Mouse (Mus musculus) spleen, postnatal 4 days (tissue): Measurements from ENCODE around the gene C7.
"Not testable (repeated sequence)": the region's sequence is repeated elsewhere in the genome, so short reads cannot be mapped to it uniquely, and the experiment has no call there.

Experiments
- DNase-seq, 2 experiments: peaks; one replicate each; pipeline ENCODE4 v3.0.0; 2022; ENCODE audit warnings: low spot score in 2 of 2

C7 gene

DNA sequence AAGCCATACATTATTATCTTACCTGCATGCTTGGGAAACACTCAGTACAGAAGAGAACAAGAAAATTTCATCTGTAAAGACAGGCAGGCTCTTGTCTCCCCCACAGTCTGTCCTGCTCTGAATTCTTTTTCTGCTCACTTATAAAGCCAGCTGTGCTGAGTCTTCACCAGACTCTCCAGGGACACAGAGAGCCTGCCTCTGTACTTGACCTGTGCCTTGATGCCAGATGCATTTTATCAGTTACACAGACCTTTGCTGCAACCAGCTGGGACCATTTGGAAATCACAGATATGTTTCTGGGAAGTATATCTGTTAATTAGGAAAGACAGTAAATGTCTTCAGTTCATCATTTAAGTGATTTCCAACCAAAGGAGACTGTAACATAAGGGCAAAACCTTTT lies at the start of gene C7:
C7 (minus strand) TSS at position 106 of the 400 bp plus-strand sequence.
- DNase-seq: no peak

DNA sequence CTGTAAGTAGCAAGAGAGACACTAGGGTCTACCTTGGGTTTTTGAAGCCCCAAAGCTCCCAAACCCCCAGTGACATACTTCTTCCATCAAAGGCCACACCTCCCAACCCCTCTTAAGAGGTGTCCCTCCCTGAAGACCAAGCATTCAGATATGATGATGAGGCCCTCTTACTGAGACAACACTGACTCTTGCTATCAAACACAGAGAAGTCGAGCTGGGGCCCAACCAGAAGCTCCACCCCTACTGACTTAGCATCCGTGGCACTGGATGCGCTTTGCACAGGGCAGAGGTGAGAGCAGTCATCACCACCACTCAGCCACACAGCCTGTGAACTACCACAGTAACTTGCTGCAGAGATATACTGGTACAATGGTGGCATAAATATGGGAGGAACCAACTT lies 49.1 kb upstream of the C7 start:
- DNase-seq: no peak

DNA sequence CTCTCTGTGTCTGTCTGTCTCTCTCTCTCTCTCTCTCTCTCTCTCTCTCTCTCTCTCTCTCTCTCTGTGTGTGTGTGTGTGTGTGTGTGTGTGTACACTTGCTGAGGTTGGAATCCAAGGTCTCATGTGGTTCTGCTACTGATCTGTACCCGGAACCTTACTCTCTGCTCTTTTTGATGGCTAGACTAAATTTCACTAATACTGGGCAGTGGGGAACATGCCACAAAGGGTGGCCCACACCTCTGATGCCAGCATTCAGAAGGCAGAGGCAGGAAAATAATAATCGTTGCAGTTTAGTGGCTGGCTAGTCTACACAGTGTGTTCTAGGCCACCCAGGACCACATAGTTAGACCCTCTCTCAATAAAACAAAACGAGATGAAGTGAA lies 45.1 kb upstream of the C7 start:
- no peak for DNase-seq

DNA sequence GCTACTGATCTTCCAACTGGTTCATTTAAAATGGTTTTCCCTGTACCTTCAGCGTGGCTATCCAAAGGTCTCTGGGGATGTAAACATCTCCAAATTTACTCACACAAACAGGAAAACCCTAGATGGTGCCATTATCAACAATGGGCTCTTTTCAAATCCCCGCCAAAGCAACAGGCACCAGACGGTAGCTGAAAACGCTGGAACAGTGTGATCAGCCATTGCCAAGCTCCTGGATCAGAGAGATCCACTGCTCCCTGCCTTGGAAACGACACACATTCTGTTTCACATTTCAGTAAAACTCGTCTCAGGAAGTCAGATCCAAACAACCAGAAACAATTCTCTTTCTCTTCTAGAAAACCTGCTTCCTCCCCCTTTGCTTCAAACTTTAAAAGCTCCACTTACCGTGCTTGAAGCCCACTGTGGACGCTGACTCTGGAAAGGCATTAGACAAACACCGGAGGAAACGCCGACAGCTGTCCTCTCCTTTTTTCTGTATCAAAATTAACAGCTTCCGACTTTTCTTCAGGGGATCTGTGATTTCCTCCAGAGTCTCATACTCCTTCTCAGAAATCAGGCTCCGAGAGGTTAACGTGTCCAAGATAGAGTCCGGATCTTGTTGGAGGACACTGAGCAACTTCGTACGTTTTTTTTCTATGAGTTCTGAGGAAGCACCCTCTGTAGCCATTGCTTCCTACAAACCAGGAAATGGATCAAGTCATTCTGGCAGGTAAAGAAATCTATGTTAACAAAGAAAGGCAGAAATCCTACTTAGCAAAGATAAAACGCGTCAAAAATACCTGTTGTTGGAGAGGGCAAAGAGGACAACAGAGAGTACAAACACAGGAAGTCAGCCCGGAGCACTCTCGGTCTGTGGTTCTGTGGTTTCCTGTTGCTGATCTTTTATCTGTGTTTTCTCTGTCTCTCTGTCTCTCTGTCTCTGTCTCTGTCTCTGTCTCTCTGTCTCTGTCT lies 44.4 kb upstream of the C7 start, which contains the start of gene Card6:
Card6 (minus strand) TSS at position 854 of the 969 bp plus-strand sequence.
- no peak for DNase-seq

DNA sequence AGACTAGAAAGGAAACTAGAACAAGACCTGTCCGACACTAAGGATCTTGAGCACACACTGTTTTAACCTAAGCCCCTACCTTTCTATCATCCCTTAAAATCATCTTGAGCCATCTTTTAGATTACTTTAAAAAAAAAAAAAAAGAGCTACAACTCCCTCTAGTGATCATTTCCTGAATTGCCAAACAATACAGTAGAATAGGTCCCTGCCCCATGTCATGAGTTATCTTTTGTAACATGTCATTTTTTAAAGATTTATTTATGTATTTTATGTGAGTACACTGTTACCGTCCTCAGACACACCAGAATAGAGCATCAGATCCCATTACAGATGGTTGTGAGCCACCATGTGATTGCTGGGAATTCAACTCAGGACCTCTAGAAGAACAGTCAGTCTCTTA lies 42.8 kb upstream of the C7 start:
- no peak for DNase-seq

GRCm38 (mm10) chr15:5105891-5106290 lies 42.4 kb upstream of the C7 start:
- no peak for DNase-seq

DNA sequence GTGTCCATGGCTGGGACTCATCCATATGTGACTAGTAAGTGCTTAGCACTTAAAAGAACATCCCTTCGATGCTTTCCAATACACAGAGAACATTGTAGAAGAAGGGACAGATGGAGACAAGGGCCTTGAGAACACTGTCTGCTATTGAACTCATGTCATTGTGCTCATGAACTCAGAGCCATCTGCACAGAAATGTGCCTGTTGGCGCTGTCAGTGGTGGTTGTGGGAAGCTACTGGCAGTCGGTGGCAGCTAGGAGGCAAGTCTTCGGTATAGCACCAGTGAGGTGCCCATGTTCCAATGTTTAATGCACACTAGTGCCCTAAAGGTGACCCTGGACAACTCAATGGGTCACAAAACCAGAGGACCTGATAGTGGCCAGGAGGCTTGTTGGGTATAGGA lies 38.8 kb upstream of the C7 start:
- no peak for DNase-seq

- DNase-seq: no peak
Observed at GRCm38 (mm10) chr15:5097376-5097775, 33.8 kb upstream of the C7 start.

GRCm38 (mm10) chr15:5095534-5096301 lies 32.2 kb upstream of the C7 start:
- no peak for DNase-seq

DNA sequence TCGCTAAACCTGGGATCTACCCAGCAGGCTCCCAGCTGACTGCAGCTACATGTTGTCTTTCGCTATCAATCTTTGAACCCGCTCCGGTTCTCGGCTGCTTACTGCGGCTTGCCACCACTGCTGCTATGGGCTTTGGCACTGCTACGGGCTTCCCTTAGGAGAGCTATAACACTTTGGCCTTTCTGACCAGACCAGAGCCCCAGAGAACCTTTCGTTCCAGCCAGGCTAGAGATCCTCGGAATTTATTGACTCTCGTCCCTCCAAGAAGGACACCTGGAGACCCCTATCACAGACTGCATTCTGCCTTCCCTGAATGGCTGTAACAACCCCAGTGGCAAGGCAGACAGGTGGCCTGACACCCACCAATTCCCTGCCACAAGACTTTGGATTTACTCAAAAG lies 26.6 kb upstream of the C7 start:
- peak in 1 of 2 experiments; percentile 53 for DNase-seq

- peak in 1 of 2 experiments; percentile 15 for DNase-seq
Observed at GRCm38 (mm10) chr15:5088850-5089608, 25.5 kb upstream of the C7 start.

- DNase-seq: no peak
Observed at GRCm38 (mm10) chr15:5086162-5086561, 22.6 kb upstream of the C7 start.

GRCm38 (mm10) chr15:5081235-5081634 lies 17.7 kb upstream of the C7 start:
- DNase-seq: peak in 1 of 2 experiments; percentile 18

DNA sequence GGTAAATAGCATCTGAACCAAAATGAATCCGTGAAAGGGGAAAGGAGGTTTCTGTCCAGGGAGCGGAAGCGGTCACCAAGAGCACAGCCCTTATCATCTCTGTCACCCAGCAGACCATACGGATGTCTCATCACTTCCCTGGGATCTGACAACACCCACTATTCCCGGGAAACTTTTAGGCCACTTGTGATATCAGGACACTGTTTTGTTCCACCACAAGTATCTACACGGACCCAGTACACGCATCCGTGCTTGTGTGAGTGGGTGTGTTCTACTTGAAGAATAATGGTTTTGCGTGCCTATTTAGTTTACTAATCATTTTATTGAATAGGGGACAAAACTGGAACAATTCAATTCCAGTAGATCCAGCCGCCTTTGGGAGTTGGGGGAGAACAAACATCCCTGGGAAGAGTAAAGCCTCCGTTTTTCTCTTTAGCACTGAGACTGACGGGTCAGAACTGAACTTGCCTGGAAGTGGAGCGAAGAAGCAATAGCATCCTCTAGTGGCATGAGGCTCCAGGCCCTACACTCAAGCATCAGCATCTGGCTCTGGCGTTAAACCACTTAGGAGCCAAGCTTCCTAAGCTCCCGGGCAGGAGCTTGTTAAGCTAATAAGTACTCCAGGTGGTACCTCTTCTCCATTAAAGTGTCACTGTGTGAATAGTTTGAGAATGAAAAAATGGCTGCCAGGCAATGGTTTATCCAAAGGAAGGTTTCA lies 5.4 kb upstream of the C7 start:
- no peak for DNase-seq

GRCm38 (mm10) chr15:5045560-5046284 lies 17.8 kb downstream of the C7 start:
- no peak for DNase-seq

- DNase-seq: no peak
Observed at GRCm38 (mm10) chr15:5029256-5029655, 34.3 kb downstream of the C7 start.

- not testable (repeated sequence) for DNase-seq
Observed at GRCm38 (mm10) chr15:5023479-5024265, 39.9 kb downstream of the C7 start.

DNA sequence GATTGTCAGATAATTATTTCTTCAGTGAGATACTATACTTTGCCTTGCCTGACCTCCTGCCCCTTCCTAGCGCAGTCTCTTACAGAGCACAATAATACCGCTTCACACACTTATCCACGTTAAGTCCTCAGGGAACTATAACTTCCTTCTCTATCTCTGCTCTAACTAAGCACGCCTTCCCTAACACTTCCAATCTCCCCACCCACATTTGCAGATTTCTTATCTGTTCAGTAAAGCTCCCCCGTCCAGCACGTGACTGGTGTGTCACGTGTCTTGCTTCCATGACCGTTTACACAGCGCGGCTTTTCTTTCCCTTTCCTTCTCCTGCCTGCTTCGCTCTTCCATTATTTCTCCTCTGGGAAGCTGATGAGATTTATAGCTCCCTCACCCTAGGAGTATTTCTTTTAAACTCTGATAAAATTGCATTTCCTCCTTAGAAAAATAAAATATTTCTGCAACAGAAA lies 53.9 kb downstream of the C7 start:
- DNase-seq: no peak

DNA sequence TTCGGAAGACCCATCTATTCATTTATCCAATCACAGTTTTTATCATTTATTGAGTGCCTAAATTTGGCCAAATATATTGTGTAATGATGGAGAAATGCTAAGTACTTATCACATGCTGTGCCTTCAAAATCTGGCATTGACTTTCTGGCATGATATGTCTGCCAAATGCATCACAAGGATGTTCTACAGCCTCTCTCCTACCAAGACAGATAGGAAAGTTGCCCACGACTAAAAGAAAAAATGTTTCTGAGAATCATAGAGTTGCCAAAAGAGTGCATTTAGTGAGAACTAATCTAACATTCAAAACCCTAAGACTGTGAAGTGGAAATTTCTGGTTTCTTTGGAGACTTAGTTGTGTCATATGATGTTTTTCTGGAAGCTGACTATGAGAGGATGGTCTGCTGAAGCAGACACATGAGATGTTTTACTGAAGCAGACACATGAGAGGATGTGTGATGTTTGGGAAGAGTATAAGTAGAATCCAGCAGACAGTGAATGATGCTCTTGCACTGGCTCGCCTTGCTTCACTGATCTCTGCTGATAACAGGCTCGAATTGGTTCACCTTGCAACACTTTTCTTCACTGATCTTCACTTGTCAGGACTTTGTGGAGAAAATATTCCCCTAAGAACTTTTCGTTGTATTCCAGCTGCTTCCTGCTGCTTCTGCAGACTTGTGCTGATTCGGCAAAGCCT lies 59.9 kb downstream of the C7 start:
- DNase-seq: no peak
